Mouse (Mus musculus): ENCODE data around the gene Zranb1.

DNA sequence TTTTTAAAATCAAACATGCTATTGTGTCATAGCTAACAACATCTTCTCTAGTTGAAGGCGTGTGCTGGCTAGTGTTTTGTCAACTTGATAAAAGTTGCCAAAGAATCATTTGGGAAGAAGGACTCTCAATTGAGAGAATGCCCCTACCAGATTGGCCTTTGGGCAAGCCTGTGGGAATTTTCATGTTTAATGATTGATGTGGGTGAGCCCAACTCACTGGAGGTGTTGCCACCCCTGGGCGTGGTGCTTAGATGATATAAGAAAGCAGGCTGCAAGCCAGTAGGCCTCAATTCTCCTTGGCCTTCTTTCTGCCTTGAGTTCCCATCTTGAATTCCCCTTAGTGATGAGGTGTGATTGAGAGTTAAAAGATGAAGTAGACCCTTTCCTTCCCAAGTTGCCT, 47.0 kb downstream of the Zranb1 start:
- TF ChIP-seq CTCF (IDR thresholded peaks at IDR 0.05; ENCODE audit: control insufficient read depth, insufficient read depth, insufficient read length) (no peak), CEBPB (IDR thresholded peaks at IDR 0.05; ENCODE audit: low read depth) (no peak), USF1 (IDR thresholded peaks at IDR 0.05; ENCODE audit: low read depth) (no peak), MYOD1 (IDR thresholded peaks at IDR 0.05; ENCODE audit: control insufficient read depth, insufficient read length, low read depth) (no peak), MYOG (IDR thresholded peaks at IDR 0.05; ENCODE audit: control insufficient read depth, extremely low read depth, insufficient read length) (no peak), MAX (IDR thresholded peaks at IDR 0.05) (no peak)
